Mouse (Mus musculus) hindbrain, embryonic 15.5 days (tissue): ENCODE results near the gene Gltp. TPM values are rescaled to one million over a fixed set of nuclear protein-coding genes. Genes with fewer than 3 reads are reported as not detected.

Source experiments
- ATAC-seq: fragments of 200-750 bp; cut with Nextera tagmentation; 2 replicates; pipeline ENCODE4 v1.8.0; 2017; ENCODE audit warnings: low read depth, moderate number of reproducible peaks, moderate TSS enrichment; ENCODE audit not compliant: low FRiP score
- H3K27ac ChIP-seq: fragments of 300-500 bp; sonication (generic); replicated peaks from 2 replicates; pipeline ENCODE4 v1.5.1; 2015; ENCODE audit warnings: mild to moderate bottlenecking, inconsistent platforms
- H3K27me3 ChIP-seq: fragments of 300-500 bp; sonication (generic); 2 replicates; pipeline ENCODE4 v1.6.1; 2015; ENCODE audit warnings: control low read depth, inconsistent platforms
- H3K36me3 ChIP-seq: fragments of 300-500 bp; sonication (generic); 2 replicates; pipeline ENCODE4 v1.6.1; 2015; ENCODE audit warnings: control low read depth, inconsistent platforms
- H3K4me1 ChIP-seq: fragments of 300-500 bp; sonication (generic); replicated peaks from 2 replicates; pipeline ENCODE4 v1.6.1; 2015; ENCODE audit warnings: control low read depth, inconsistent platforms
- H3K4me2 ChIP-seq: fragments of 300-500 bp; sonication (generic); 2 replicates; pipeline ENCODE4 v1.6.1; 2015; ENCODE audit warnings: moderate library complexity, mild to moderate bottlenecking, inconsistent platforms
- H3K4me3 ChIP-seq: fragments of 300-500 bp; sonication (generic); 2 replicates; pipeline ENCODE4 v1.5.1; 2015; ENCODE audit warnings: mild to moderate bottlenecking, inconsistent platforms
- H3K9ac ChIP-seq: fragments of 300-500 bp; sonication (generic); 2 replicates; pipeline ENCODE4 v1.6.1; 2015; ENCODE audit warnings: inconsistent platforms
- H3K9me3 ChIP-seq: fragments of 300-500 bp; sonication (generic); 2 replicates; pipeline ENCODE4 v1.6.1; 2016; ENCODE audit warnings: control low read depth, inconsistent platforms
- WGBS: fragments of 180-500 bp; shearing (Covaris S2); methylation state at CpG from one replicate; pipeline ENCODE4 v1.1.7; 2015; 5-methylcytosine and 5-hydroxymethylcytosine counted together
- polyA plus RNA-seq: library from polyadenylated mRNA; unstranded; fragments of >200 nt; fragmentation: Nextera tagmentation; extraction: Ambion mirVana; gene quantifications from 2 replicates; pipeline ENCODE4 v1.2.1, GENCODE M21; 2015

The Gltp gene
- polyA plus RNA-seq, 1 experiment from 2014 or later: 48.0 TPM

DNA sequence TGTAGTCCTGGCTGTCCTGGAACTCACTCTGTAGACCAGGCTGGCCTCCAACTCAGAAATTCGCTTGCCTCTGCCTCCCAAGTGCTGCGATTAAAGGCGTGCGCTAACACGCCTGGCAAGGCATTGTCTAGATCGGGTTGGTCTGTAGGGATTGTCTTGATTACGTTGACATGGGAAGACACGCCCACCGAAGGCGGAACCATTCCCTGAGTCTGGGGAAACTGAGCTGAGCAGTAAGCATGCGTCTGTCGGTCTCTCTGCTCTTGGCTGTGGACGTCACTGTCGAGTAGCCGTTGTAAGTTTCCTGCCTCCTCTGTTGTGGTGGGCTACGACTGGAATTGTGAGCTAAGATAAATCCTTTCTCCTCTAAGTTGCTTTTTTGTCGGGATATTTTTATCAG, 6.2 kb upstream of the Gltp start:
- ATAC-seq: no peak
- H3K4me2 ChIP-seq: no peak overlapping the region
- H3K9ac ChIP-seq: no peak overlapping the region
- H3K27ac ChIP-seq: no peak overlapping the region
- WGBS: 85% methylated on average over 17 of the region's 17 CpGs
- H3K4me3 ChIP-seq: no peak overlapping the region
- H3K4me1 ChIP-seq: no peaks in the 10 kb centered on the region
- H3K9me3 ChIP-seq: no peaks in the 10 kb centered on the region
- no peaks in the 10 kb centered on the region for H3K27me3 ChIP-seq
- no peaks in the 10 kb centered on the region for H3K36me3 ChIP-seq

DNA sequence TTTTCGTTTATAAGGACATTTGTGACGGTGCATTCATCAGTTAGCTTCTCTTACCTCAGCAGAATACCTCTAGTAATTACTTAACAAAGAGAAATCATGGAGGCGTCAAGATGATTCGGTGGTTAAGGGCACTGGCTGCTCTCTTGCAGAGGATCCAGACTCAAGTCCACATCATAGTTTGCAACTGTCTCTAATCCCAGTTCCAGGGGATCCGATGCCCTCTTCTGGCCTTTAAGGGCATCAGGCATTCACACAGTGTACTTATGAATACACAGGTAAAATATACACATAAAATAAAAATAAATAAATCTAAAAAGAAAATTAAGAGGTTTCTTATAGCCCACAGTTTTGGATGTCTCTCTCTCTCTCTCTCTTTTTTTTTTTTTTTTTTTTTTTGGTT, 5.0 kb upstream of the Gltp start:
- no peak overlapping the region for H3K9ac ChIP-seq
- H3K36me3 ChIP-seq: no peaks in the 10 kb centered on the region
- no peak for ATAC-seq
- peaks cover 4% of the 10 kb centered on the region for H3K4me1 ChIP-seq
- no peaks in the 10 kb centered on the region for H3K9me3 ChIP-seq
- H3K27me3 ChIP-seq: no peaks in the 10 kb centered on the region
- WGBS: 69% methylated on average over 5 of the region's 5 CpGs
- H3K4me3 ChIP-seq: no peak overlapping the region
- no peak overlapping the region for H3K4me2 ChIP-seq
- H3K27ac ChIP-seq: no peak overlapping the region

DNA sequence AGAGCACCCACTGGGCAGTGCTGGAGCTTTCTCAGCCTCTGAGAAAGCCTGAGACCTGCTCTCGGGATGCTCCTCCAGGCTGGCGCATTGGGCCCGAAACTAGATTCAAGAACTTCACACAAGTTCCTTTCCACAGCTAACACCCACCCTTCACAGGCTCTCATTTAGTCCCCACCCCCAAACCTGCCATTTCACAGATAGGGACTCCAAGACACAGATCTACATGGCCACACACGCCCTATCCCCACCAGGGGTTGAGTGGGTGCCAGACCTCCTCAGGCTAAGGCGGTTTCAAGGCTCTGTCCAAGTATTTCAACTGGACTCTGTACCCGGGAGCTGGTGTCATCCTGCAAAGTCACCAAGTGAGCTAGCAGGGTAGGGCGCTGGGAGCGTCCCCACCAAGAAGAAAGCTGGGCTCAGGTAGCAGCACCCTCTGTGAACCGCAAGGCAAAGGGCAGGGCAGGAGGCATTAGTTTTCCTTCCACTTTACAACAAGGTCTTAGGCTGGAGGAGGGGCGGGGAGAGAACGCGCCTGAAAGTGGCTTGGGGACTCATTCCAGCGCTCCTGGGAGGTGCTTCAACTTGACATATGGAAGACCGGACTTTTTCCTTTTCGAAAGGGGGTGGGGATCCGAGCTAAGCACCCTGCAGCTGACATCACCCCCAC, 951 bp downstream of the Gltp start:
- no peak for ATAC-seq
- Histone ChIP-seq H3K9ac (peak overlapping the region; percentile 93), H3K9me3 (no peaks in the 10 kb centered on the region), H3K4me1 (peaks cover 24% of the 10 kb centered on the region), H3K27me3 (no peaks in the 10 kb centered on the region), H3K4me2 (peak overlapping the region; percentile 89), H3K36me3 (no peaks in the 10 kb centered on the region), H3K4me3 (peak overlapping the region; percentile 88), H3K27ac (no peak overlapping the region)
- 23% methylated on average over 16 of the region's 16 CpGs for WGBS

- H3K4me2 ChIP-seq: peak overlapping the region; percentile 89; the same call in 1 of the 2 replicates
- H3K27ac ChIP-seq: no peak overlapping the region
- H3K27me3 ChIP-seq: no peaks in the 10 kb centered on the region
- H3K36me3 ChIP-seq: no peaks in the 10 kb centered on the region
- H3K9ac ChIP-seq: no peak overlapping the region
- peaks cover 24% of the 10 kb centered on the region for H3K4me1 ChIP-seq
- no peaks in the 10 kb centered on the region for H3K9me3 ChIP-seq
- WGBS: 83% methylated on average over 13 of the region's 13 CpGs
- H3K4me3 ChIP-seq: no peak overlapping the region
- ATAC-seq: no peak
These were observed 2.1 kb downstream of the Gltp start for GRCm38 (mm10) chr5:114688703-114689102.

DNA sequence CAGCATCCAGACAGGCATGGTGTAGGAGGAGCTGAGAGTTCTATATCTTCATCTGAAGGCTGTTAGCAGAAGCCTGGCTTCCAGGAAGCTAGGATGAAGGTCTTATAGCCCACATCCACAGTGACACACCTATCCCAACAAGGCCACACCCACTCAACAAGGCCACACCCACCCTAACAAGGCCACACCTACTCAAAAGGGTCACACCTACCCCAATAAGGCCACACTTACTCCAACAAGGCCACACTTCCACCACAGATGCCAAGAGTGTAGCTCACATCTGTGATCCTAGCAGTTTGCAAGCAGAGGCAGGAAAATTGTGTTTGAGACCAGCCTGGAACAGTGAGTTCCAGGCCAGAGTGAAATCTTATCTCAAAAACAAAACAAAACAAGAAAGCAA, 2.9 kb downstream of the Gltp start:
- no peaks in the 10 kb centered on the region for H3K9me3 ChIP-seq
- H3K4me2 ChIP-seq: no peak overlapping the region
- ATAC-seq: no peak
- no peaks in the 10 kb centered on the region for H3K27me3 ChIP-seq
- no peak overlapping the region for H3K27ac ChIP-seq
- H3K4me3 ChIP-seq: no peak overlapping the region
- H3K36me3 ChIP-seq: no peaks in the 10 kb centered on the region
- peaks cover 24% of the 10 kb centered on the region for H3K4me1 ChIP-seq
- no peak overlapping the region for H3K9ac ChIP-seq

DNA sequence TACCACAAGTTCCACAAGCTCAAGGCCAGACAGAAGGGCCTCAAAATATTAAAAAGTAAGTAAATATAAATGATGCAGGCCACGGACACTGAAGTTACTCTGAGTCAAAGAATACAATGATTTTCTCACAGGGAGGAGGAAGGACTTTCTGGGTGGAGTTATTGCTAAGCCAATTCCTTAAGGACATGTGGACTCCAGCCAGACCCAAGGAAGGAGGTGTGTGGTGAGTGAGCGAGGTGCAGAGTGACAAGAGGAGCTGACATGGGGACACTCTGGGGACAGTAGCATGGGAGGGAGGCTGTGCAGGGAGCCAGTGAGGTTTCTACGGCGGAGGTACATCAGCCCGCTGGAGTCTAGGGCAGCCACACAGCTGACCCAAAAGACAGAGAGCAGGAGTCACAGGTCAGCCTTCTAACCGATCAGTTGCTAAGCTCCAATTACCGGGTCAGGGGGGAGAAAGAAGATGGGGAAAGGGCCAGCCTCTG, 4.0 kb downstream of the Gltp start:
- H3K4me2 ChIP-seq: no peak overlapping the region
- no peak overlapping the region for H3K9ac ChIP-seq
- H3K9me3 ChIP-seq: no peaks in the 10 kb centered on the region
- H3K27ac ChIP-seq: no peak overlapping the region
- no peaks in the 10 kb centered on the region for H3K36me3 ChIP-seq
- H3K4me1 ChIP-seq: peaks cover 24% of the 10 kb centered on the region
- H3K27me3 ChIP-seq: no peaks in the 10 kb centered on the region
- 69% methylated on average over 7 of the region's 7 CpGs for WGBS
- H3K4me3 ChIP-seq: no peak overlapping the region
- no peak for ATAC-seq

DNA sequence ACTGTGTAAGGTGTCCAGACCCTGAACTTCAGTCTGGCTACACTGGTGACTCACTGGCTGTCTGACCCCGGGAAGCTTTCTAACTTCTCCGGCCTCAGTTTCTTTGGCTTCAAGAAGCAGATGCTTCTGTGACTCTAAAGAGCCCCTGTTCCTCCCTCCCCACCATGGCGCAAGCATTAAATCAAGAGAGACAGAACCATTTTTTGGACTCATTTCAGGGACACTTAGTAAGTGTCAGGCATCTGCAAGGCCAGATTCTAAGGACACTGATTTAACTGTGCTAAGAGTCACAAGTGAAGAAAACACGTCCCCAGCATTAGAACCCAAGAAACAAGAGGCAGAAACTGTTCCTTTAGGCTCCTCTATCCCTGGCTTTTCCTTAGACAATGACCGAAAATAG, 4.8 kb downstream of the Gltp start:
- no peak overlapping the region for H3K4me3 ChIP-seq
- no peaks in the 10 kb centered on the region for H3K27me3 ChIP-seq
- WGBS: 92% methylated on average over 5 of the region's 5 CpGs
- no peak overlapping the region for H3K27ac ChIP-seq
- no peaks in the 10 kb centered on the region for H3K36me3 ChIP-seq
- no peak overlapping the region for H3K9ac ChIP-seq
- H3K9me3 ChIP-seq: no peaks in the 10 kb centered on the region
- ATAC-seq: no peak
- no peak overlapping the region for H3K4me2 ChIP-seq
- H3K4me1 ChIP-seq: peaks cover 26% of the 10 kb centered on the region

- Histone ChIP-seq H3K27ac (0 out of 2 replicates have a peak overlapping the region, but pooled peaks have one; percentile 9), H3K9ac (no peak overlapping the region), H3K27me3 (no peaks in the 10 kb centered on the region), H3K4me1 (peaks cover 19% of the 10 kb centered on the region), H3K36me3 (peaks cover 8% of the 10 kb centered on the region), H3K4me3 (no peak overlapping the region), H3K4me2 (no peak overlapping the region), H3K9me3 (no peaks in the 10 kb centered on the region)
- ATAC-seq: no peak
- 79% methylated on average over 8 of the region's 8 CpGs for WGBS
These were observed 9.1 kb downstream of the Gltp start for GRCm38 (mm10) chr5:114681717-114682116.

GRCm38 (mm10) chr5:114680676-114681285, 10.0 kb downstream of the Gltp start:
- peaks cover 19% of the 10 kb centered on the region for H3K4me1 ChIP-seq
- 82% methylated on average over 19 of the region's 19 CpGs for WGBS
- H3K9me3 ChIP-seq: no peaks in the 10 kb centered on the region
- no peak for ATAC-seq
- H3K4me2 ChIP-seq: no peak overlapping the region
- no peaks in the 10 kb centered on the region for H3K27me3 ChIP-seq
- H3K27ac ChIP-seq: 0 out of 2 replicates have a peak overlapping the region, but pooled peaks have one; percentile 9
- no peak overlapping the region for H3K4me3 ChIP-seq
- peaks cover 15% of the 10 kb centered on the region for H3K36me3 ChIP-seq
- H3K9ac ChIP-seq: no peak overlapping the region

- 0 out of 2 replicates have a peak overlapping the region, but pooled peaks have one; percentile 38 for H3K27ac ChIP-seq
- H3K4me2 ChIP-seq: no peak overlapping the region
- 57% methylated on average over 17 of the region's 17 CpGs for WGBS
- peaks cover 19% of the 10 kb centered on the region for H3K4me1 ChIP-seq
- no peak overlapping the region for H3K4me3 ChIP-seq
- no peak overlapping the region for H3K9ac ChIP-seq
- peaks cover 15% of the 10 kb centered on the region for H3K36me3 ChIP-seq
- peak; percentile 24; the same call in 1 of the 2 replicates for ATAC-seq
- H3K27me3 ChIP-seq: no peaks in the 10 kb centered on the region
- H3K9me3 ChIP-seq: no peaks in the 10 kb centered on the region
These were observed 10.8 kb downstream of the Gltp start for GRCm38 (mm10) chr5:114679841-114680591.

DNA sequence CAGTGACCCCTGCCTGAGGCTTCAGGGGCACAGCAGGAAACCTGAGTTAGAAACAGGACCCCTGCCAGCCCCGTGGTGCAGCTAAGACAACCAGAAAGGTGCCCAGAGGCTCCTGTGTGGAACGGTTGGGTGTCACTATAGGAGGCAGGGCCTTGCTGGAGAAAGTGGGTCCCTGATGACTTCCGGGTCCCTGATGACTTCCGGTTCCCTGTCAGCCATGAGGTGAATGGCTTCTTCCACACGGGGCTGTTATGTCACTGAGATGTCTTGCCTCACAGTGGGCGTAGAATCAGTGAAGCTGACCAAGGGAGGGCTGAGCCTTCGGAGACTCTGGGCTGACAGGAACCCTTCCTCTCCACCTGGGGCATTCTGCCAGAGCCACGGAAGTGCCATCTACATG, 16.2 kb downstream of the Gltp start:
- no peak for ATAC-seq
- no peak overlapping the region for H3K9ac ChIP-seq

DNA sequence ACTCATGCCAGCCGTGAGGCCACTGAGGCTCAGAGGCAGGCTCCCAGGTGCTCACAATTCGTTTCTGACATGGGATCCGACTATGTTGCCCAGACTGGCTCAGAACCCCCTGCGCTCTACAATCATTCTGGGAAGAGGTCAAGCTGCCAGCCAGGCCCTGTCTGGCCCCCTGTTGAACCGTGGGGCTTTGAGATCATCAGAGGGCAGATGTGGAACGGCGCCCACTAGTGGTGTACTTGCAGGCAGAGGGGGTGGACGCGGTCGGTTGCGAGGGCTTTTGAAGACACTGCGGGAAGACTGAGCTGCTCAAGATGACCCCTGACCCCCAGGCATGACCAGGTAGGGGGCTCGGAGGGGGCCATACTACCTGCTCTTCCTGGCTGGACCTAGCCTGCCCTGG, 17.7 kb downstream of the Gltp start:
- Histone ChIP-seq H3K27ac (no peak overlapping the region), H3K4me3 (no peak overlapping the region)
- WGBS: 85% methylated on average over 13 of the region's 13 CpGs

More for the DNA sequence above, 16.2 kb downstream of the Gltp start:
- peaks cover 15% of the 10 kb centered on the region for H3K36me3 ChIP-seq
- no peak overlapping the region for H3K27ac ChIP-seq
- H3K4me1 ChIP-seq: peaks cover under 1% of the 10 kb centered on the region; the same call in 1 of the 2 replicates
- no peak overlapping the region for H3K4me2 ChIP-seq
- H3K9me3 ChIP-seq: no peaks in the 10 kb centered on the region
- no peaks in the 10 kb centered on the region for H3K27me3 ChIP-seq
- WGBS: 87% methylated on average over 8 of the region's 8 CpGs
- H3K4me3 ChIP-seq: no peak overlapping the region

More for the DNA sequence above, 17.7 kb downstream of the Gltp start:
- Histone ChIP-seq H3K9ac (no peak overlapping the region), H3K9me3 (no peaks in the 10 kb centered on the region), H3K36me3 (peaks cover 15% of the 10 kb centered on the region), H3K4me1 (no peaks in the 10 kb centered on the region), H3K4me2 (no peak overlapping the region), H3K27me3 (no peaks in the 10 kb centered on the region)
- no peak for ATAC-seq
